Mouse (Mus musculus): ENCODE data around the gene Rassf8. TPM values are rescaled to one million over a fixed set of nuclear protein-coding genes. Genes with fewer than 3 reads are reported as not detected.

Rassf8 gene
- total and polyA plus RNA-seq, 2 experiments from 2014 or later: 2.8 to 10.6 TPM

- Histone ChIP-seq H3K27me3 (ENCODE audit: insufficient read depth, low read length) (no peaks in the 10 kb centered on the region), H3K27ac (ENCODE audit: low read depth, low read length) (no peak overlapping the region), H3K9ac (no peak overlapping the region), H3K4me1 (ENCODE audit: insufficient read depth) (peaks cover 4% of the 10 kb centered on the region; the same call in 1 of the 2 replicates), H3K9me3 (ENCODE audit: low read length) (no peaks in the 10 kb centered on the region), H3K4me2 (ENCODE audit: low read depth) (no peak overlapping the region), H3K36me3 (ENCODE audit: insufficient read depth) (no peaks in the 10 kb centered on the region), H3K4me3 (ENCODE audit: low read depth, low read length) (no peak overlapping the region)
- ATAC-seq (no peak), DNase-seq (no peak)
- no peak for TF ChIP-seq CTCF (IDR thresholded peaks at IDR 0.05; ENCODE audit: low read depth)
- WGBS: 87% methylated on average over 10 of the region's 10 CpGs
Measured at GRCm38 (mm10) chr6:145853356-145854079, 107.0 kb downstream of the Rassf8 start.

DNA sequence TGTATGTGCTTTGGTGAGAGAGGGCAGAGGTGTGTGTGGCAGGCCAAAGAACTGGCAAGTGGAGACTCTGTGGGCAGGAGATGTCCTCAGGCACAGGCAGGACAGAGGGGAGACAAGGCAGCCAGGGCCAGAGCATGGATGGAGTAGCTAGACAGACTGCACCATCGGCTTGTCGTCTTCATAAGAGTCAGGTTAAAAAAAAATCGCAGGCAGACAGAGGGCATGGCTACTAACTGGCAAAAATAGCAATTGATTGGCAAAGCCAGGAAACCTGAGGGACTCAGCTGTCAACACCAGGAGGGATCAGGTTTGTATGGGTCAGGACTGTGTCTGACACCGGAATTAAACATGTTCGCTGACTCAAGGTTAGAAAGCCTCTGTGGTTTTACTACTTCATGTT is 108.2 kb downstream of the Rassf8 start:
- TF ChIP-seq CTCF (IDR thresholded peaks at IDR 0.05; ENCODE audit: low read depth): no peak
- ATAC-seq (no peak), DNase-seq (no peak)
- no peak overlapping the region for H3K9ac ChIP-seq
- peaks cover 4% of the 10 kb centered on the region; the same call in 1 of the 2 replicates for H3K4me1 ChIP-seq (ENCODE audit: insufficient read depth)
- H3K4me3 ChIP-seq (ENCODE audit: low read depth, low read length): no peak overlapping the region
- H3K27me3 ChIP-seq (ENCODE audit: insufficient read depth, low read length): no peaks in the 10 kb centered on the region
- no peaks in the 10 kb centered on the region for H3K9me3 ChIP-seq (ENCODE audit: low read length)
- H3K4me2 ChIP-seq (ENCODE audit: low read depth): no peak overlapping the region
- H3K36me3 ChIP-seq (ENCODE audit: insufficient read depth): no peaks in the 10 kb centered on the region
- H3K27ac ChIP-seq (ENCODE audit: low read depth, low read length): no peak overlapping the region
- WGBS: 59% methylated on average over 5 of the region's 5 CpGs

DNA sequence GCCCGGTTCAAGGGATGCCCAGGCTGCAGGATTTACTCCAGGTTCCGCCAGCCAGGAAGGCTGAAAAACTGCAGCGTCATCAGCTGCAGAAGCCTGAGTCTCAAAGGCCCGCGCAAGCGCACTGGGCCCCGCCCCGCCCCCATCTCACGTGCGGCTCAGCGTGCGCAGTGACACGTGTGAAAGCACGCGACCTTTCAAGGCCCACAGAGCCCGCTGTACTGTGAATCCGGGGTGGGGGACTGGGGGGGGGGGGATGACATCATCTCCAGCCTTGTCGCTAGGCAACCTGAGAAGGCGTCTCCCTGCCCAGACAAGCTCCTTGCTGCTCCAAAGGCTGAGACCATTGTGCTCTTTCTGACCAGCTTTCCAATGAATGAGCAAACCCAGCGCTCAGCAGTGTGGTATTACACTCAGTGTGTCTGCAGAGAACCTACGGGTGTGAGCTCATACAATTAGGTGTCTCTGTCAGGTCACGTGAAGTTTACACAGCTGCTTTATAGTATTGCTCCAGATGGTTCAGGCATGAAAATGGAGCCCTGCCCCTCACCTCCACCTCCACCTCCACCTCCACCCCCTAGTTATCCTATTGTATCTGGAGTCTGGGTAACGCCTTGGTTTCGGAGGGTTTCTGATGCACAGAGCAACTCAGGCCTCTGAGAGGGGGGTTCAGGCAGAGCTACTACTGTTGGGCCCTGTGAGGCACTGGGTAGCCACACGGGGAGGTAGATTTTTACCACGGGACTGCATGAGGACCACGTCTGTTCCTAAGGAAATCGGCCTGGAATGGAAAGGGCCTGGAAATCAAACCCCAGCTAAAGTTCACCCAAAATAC is 109.4 kb downstream of the Rassf8 start:
- ATAC-seq (peak; percentile 97), DNase-seq (peak; percentile 98)
- H3K36me3 ChIP-seq (ENCODE audit: insufficient read depth): no peaks in the 10 kb centered on the region
- no peaks in the 10 kb centered on the region for H3K27me3 ChIP-seq (ENCODE audit: insufficient read depth, low read length)
- no peaks in the 10 kb centered on the region for H3K9me3 ChIP-seq (ENCODE audit: low read length)
- H3K4me3 ChIP-seq (ENCODE audit: low read depth, low read length): peak overlapping the region; percentile 24
- H3K4me2 ChIP-seq (ENCODE audit: low read depth): peak overlapping the region; percentile 55
- TF ChIP-seq CTCF (IDR thresholded peaks at IDR 0.05; ENCODE audit: low read depth): no peak
- 4% methylated on average over 28 of the region's 28 CpGs for WGBS
- peak overlapping the region; percentile 51; the same call in 1 of the 2 replicates for H3K27ac ChIP-seq (ENCODE audit: low read depth, low read length)
- H3K4me1 ChIP-seq (ENCODE audit: insufficient read depth): peaks cover 4% of the 10 kb centered on the region; the same call in 1 of the 2 replicates
- H3K9ac ChIP-seq: peak overlapping the region; percentile 40; the same call in 1 of the 2 replicates

DNA sequence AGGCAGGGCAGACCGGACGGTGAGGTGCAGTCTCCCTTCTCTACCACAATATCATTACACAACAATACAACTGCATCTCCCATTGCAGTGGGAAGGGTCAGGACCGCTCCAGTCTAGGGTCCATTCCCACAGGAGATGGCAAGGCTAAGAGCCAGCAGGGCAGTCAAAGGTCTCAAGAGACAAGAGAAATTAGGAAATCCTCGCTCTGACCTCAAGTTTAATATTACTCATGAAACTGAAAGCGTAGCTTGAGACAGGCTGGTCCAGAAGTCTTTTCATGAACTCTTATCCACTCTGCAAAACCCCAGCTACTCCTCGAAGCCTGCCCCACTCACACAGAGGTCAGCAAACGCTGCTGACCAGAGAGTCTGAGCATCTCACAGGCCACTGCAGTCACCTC is 110.9 kb downstream of the Rassf8 start:
- Histone ChIP-seq H3K4me1 (ENCODE audit: insufficient read depth) (peaks cover 4% of the 10 kb centered on the region; the same call in 1 of the 2 replicates), H3K36me3 (ENCODE audit: insufficient read depth) (no peaks in the 10 kb centered on the region), H3K9ac (no peak overlapping the region), H3K9me3 (ENCODE audit: low read length) (no peaks in the 10 kb centered on the region), H3K4me3 (ENCODE audit: low read depth, low read length) (no peak overlapping the region), H3K4me2 (ENCODE audit: low read depth) (no peak overlapping the region), H3K27me3 (ENCODE audit: insufficient read depth, low read length) (0 out of 2 replicates have a peak, but pooled peaks cover 2% of the 10 kb centered on the region), H3K27ac (ENCODE audit: low read depth, low read length) (no peak overlapping the region)
- 92% methylated on average over 7 of the region's 7 CpGs for whole genome bisulfite sequencing
- ATAC-seq (no peak), DNase-seq (no peak)
- no peak for TF ChIP-seq CTCF (IDR thresholded peaks at IDR 0.05; ENCODE audit: low read depth)

DNA sequence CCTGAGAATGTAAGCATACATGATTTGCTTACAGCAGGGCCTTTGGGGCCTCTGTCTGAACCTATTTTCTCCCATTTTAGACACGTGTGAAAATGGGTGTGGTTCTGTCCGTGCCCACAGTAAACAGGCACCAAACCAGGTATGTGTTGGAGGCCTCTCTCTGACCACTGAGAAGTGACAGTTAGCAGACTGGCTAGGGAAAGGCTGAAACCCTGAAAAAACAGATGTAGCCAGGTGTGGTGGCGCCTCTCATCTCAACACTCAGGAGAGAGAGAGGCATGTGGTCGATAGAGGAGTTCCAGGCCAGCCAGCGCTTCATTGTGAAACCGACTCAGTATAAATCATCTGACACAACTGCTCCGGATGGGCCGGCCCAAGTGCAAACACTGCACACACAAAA is 111.9 kb downstream of the Rassf8 start:
- Histone ChIP-seq H3K9me3 (ENCODE audit: low read length) (no peaks in the 10 kb centered on the region), H3K27me3 (ENCODE audit: insufficient read depth, low read length) (0 out of 2 replicates have a peak, but pooled peaks cover 2% of the 10 kb centered on the region), H3K4me3 (ENCODE audit: low read depth, low read length) (no peak overlapping the region), H3K4me1 (ENCODE audit: insufficient read depth) (peaks cover 4% of the 10 kb centered on the region; the same call in 1 of the 2 replicates), H3K9ac (no peak overlapping the region), H3K27ac (ENCODE audit: low read depth, low read length) (no peak overlapping the region), H3K4me2 (ENCODE audit: low read depth) (no peak overlapping the region), H3K36me3 (ENCODE audit: insufficient read depth) (no peaks in the 10 kb centered on the region)
- 75% methylated on average over 8 of the region's 8 CpGs for WGBS
- ATAC-seq: no peak
- DNase-seq: no peak
- no peak for TF ChIP-seq CTCF (IDR thresholded peaks at IDR 0.05; ENCODE audit: low read depth)

DNA sequence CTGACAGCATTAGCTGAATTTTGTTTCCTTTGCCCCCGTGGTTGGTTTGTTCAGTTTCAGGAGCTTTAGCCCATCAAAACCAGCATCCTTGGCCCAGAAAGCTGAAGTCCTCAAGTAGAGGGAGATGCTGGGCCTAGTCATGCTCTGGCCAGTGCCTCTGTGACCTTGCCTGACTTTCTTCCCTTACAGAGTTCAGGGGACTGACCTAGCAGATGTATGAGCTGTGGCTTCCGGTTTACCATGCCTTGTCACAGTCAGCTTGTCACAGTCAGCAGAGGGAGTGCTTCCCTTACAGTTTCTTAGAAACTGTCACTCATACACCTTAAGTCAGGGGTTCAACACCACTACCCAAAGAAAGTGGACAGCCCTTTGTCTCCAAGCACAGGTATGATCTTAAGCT is 113.8 kb downstream of the Rassf8 start:
- TF ChIP-seq CTCF (IDR thresholded peaks at IDR 0.05; ENCODE audit: low read depth): peak; percentile 41
- peaks cover 12% of the 10 kb centered on the region; the same call in 1 of the 2 replicates for H3K27me3 ChIP-seq (ENCODE audit: insufficient read depth, low read length)
- H3K36me3 ChIP-seq (ENCODE audit: insufficient read depth): no peaks in the 10 kb centered on the region
- DNase-seq (no peak), ATAC-seq (no peak)
- peaks cover 6% of the 10 kb centered on the region; the same call in 1 of the 2 replicates for H3K4me1 ChIP-seq (ENCODE audit: insufficient read depth)
- WGBS: 68% methylated on average over 2 of the region's 2 CpGs
- H3K27ac ChIP-seq (ENCODE audit: low read depth, low read length): no peak overlapping the region
- no peak overlapping the region for H3K4me3 ChIP-seq (ENCODE audit: low read depth, low read length)
- H3K4me2 ChIP-seq (ENCODE audit: low read depth): no peak overlapping the region
- H3K9ac ChIP-seq: no peak overlapping the region
- no peaks in the 10 kb centered on the region for H3K9me3 ChIP-seq (ENCODE audit: low read length)

All from forebrain, postnatal 0 days (tissue).